Mouse (Mus musculus) cerebellum, postnatal 10 days (tissue): ENCODE data around the gene Ptprs.

Experiments used
- DNase-seq, 2 experiments: peaks; one replicate each; pipeline ENCODE4 v3.0.0; 2021; ENCODE audit warnings: mixed read lengths in 2 of 2

Gene Ptprs

GRCm38 (mm10) chr17:56467456-56467884 lies 8.8 kb downstream of the Ptprs start:
- peak; percentile 89 to 96 for DNase-seq

GRCm38 (mm10) chr17:56466747-56467146 lies 9.5 kb downstream of the Ptprs start:
- DNase-seq: peak in 1 of 2 experiments; percentile 29

GRCm38 (mm10) chr17:56464817-56465216 lies 11.5 kb downstream of the Ptprs start:
- DNase-seq: peak; percentile 63 to 72

GRCm38 (mm10) chr17:56464345-56464744 lies 11.9 kb downstream of the Ptprs start:
- DNase-seq: no peak

- DNase-seq: peak in 1 of 2 experiments; percentile 14
Measured at GRCm38 (mm10) chr17:56463500-56463899, 12.8 kb downstream of the Ptprs start.

- peak; percentile 47 to 53 for DNase-seq
Measured at GRCm38 (mm10) chr17:56462835-56463455, 13.3 kb downstream of the Ptprs start.

GRCm38 (mm10) chr17:56461771-56462743 lies 14.2 kb downstream of the Ptprs start:
- DNase-seq: peak; percentile 98

- DNase-seq: peak in 1 of 2 experiments; percentile 10
Measured at GRCm38 (mm10) chr17:56460876-56461275, 15.4 kb downstream of the Ptprs start.

- peak in 1 of 2 experiments; percentile 14 for DNase-seq
Measured at GRCm38 (mm10) chr17:56457442-56457841, 18.8 kb downstream of the Ptprs start.

GRCm38 (mm10) chr17:56456353-56456752 lies 19.9 kb downstream of the Ptprs start:
- DNase-seq: peak; percentile 59 to 71

- DNase-seq: peak; percentile 66 to 68
Measured at GRCm38 (mm10) chr17:56453689-56454088, 22.6 kb downstream of the Ptprs start.

- peak in 1 of 2 experiments; percentile 17 for DNase-seq
Measured at GRCm38 (mm10) chr17:56453251-56453650, 23.0 kb downstream of the Ptprs start.

- no peak for DNase-seq
Measured at GRCm38 (mm10) chr17:56447716-56448115, 28.6 kb downstream of the Ptprs start.

- DNase-seq: no peak
Measured at GRCm38 (mm10) chr17:56445397-56445796, 30.9 kb downstream of the Ptprs start.

- no peak for DNase-seq
Measured at GRCm38 (mm10) chr17:56444771-56445170, 31.5 kb downstream of the Ptprs start.

- no peak for DNase-seq
Measured at GRCm38 (mm10) chr17:56443341-56443795, 32.9 kb downstream of the Ptprs start.

- peak in 1 of 2 experiments; percentile 61 for DNase-seq
Measured at GRCm38 (mm10) chr17:56442316-56442715, 34.0 kb downstream of the Ptprs start.

- no peak for DNase-seq
Measured at GRCm38 (mm10) chr17:56439731-56440460, 36.4 kb downstream of the Ptprs start.

- no peak for DNase-seq
Measured at GRCm38 (mm10) chr17:56431582-56431981, 44.7 kb downstream of the Ptprs start.

GRCm38 (mm10) chr17:56427857-56428256 lies 48.4 kb downstream of the Ptprs start:
- no peak for DNase-seq

- no peak for DNase-seq
Measured at GRCm38 (mm10) chr17:56425941-56426340, 50.3 kb downstream of the Ptprs start.

GRCm38 (mm10) chr17:56425584-56425914 lies 50.7 kb downstream of the Ptprs start:
- peak; percentile 89 to 91 for DNase-seq
